Mouse (Mus musculus) liver, embryonic 11.5 days (tissue): ENCODE results near the gene Timm8b. TPM values are rescaled to one million over a fixed set of nuclear protein-coding genes. Genes with fewer than 3 reads are reported as not detected.

Experiments used
- ATAC-seq: fragments of 200-750 bp; cut with Nextera tagmentation; replicated peaks from 2 replicates; pipeline ENCODE4 v1.8.0; 2017; ENCODE audit warnings: moderate number of reproducible peaks, mild to moderate bottlenecking, moderate TSS enrichment, moderate library complexity; ENCODE audit not compliant: low FRiP score
- DNase-seq: peaks from one replicate; pipeline ENCODE4 v3.0.0-alpha.2; 2017; ENCODE audit warnings: low spot score
- H3K27ac ChIP-seq: fragments of 300-500 bp; sonication (generic); 2 replicates; pipeline ENCODE4 v1.5.1; 2014; ENCODE audit warnings: mild to moderate bottlenecking, low read depth, low read length, control low read depth
- H3K27me3 ChIP-seq: fragments of 300-500 bp; sonication (generic); replicated peaks from 2 replicates; pipeline ENCODE4 v1.6.1; 2014; ENCODE audit warnings: low read length, mixed read lengths; ENCODE audit not compliant: control insufficient read depth, insufficient read depth
- H3K36me3 ChIP-seq: fragments of 300-500 bp; sonication (generic); 2 replicates; pipeline ENCODE4 v1.6.1; 2014; ENCODE audit warnings: mild to moderate bottlenecking, low read length, moderate library complexity, mixed read lengths; ENCODE audit not compliant: control insufficient read depth, insufficient read depth
- H3K4me1 ChIP-seq: fragments of 300-500 bp; sonication (generic); replicated peaks from 2 replicates; pipeline ENCODE4 v1.6.1; 2014; ENCODE audit warnings: low read length, mixed read lengths; ENCODE audit not compliant: control insufficient read depth, insufficient read depth
- H3K4me2 ChIP-seq: fragments of 300-500 bp; sonication (generic); 2 replicates; pipeline ENCODE4 v1.6.1; 2014; ENCODE audit warnings: mild to moderate bottlenecking, control low read depth, moderate library complexity
- H3K4me3 ChIP-seq: fragments of 300-500 bp; sonication (generic); 2 replicates; pipeline ENCODE4 v1.5.1; 2014; ENCODE audit warnings: low read depth, low read length, control low read depth
- H3K9ac ChIP-seq: fragments of 300-500 bp; sonication (generic); 2 replicates; pipeline ENCODE4 v1.6.1; 2014; ENCODE audit warnings: low read depth, low read length, control low read depth
- H3K9me3 ChIP-seq: fragments of 300-500 bp; sonication (generic); 2 replicates; pipeline ENCODE4 v1.6.1; 2016; ENCODE audit warnings: low read length, inconsistent platforms, mixed read lengths; ENCODE audit not compliant: control insufficient read depth
- WGBS: fragments of 180-500 bp; shearing (Covaris S2); extraction: QIAGEN DNeasy Blood & Tissue Kit; methylation state at CpG from one replicate; pipeline ENCODE4 v1.1.7; 2014; 5-methylcytosine and 5-hydroxymethylcytosine counted together
- polyA plus RNA-seq: library from polyadenylated mRNA; unstranded; fragments of >200 nt; fragmentation: Nextera tagmentation; extraction: Ambion mirVana; gene quantifications from 2 replicates; pipeline ENCODE4 v1.2.1, GENCODE M21; 2014

Timm8b gene
- polyA plus RNA-seq, 1 experiment from 2014 or later, result 312 TPM

DNA sequence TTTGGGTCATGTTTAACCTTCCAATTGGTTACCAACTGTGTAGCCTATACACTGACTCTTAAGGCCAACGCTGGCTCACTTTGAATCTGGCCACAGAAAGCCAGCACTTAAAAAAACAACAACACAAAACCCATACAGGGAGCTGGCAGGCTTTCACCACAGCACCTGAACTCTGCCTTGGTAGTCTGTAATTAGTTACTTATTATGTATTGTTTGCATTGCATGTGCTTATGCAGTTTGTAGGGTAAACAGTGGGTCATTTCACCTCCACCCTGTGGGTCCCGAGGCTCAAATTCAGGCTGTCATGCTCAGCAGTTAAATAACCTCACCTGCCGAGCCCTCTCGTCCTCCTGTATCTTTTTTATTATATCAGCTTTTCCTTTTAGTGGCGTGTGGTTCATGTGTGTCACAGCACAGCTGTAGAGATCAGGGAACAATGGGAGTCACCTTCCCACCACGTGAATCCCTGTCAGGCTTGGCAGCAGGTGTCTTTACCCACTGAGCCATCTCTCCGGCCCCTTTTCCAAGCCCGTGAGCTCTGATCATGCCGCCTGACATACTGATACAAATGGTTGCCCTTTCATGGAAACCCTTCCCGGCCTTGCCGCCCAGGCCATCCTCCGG lies 8.8 kb upstream of the Timm8b start:
- DNase-seq (no peak), ATAC-seq (0 out of 2 replicates have a peak, but pooled peaks have one; percentile 46)
- 70% methylated on average over 12 of the region's 12 CpGs for WGBS
- Histone ChIP-seq H3K9me3 (no peaks in the 10 kb centered on the region), H3K4me1 (no peaks in the 10 kb centered on the region), H3K27ac (peak overlapping the region; percentile 60; the same call in 1 of the 2 replicates), H3K4me3 (no peak overlapping the region), H3K4me2 (no peak overlapping the region), H3K27me3 (no peaks in the 10 kb centered on the region), H3K36me3 (peaks cover 37% of the 10 kb centered on the region), H3K9ac (no peak overlapping the region)

DNA sequence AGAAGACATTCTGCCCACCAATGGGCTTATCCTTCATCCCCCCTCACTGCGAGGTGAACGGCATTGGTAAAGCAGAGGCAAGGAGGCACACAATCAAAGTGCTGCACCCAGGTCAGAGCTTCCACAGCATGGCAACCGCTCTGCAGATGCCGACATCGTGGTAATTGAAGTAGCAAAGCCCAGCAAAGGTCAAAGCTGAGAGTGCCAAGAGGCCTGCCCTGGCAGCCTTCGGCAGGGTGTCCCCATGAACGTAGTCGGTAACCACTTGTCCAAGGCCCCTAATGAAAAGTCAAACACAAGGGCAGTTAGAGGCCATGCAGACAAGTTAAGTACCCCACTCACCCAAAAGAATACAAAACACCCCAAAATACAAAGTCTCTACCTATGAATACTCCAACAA lies 6.7 kb upstream of the Timm8b start:
- H3K4me1 ChIP-seq, result peaks cover 8% of the 10 kb centered on the region
- no peak overlapping the region for H3K4me3 ChIP-seq
- H3K9ac ChIP-seq, result no peak overlapping the region
- no peak overlapping the region for H3K4me2 ChIP-seq
- H3K27ac ChIP-seq, result no peak overlapping the region
- ATAC-seq (no peak), DNase-seq (no peak)
- H3K36me3 ChIP-seq, result peaks cover 40% of the 10 kb centered on the region
- no peaks in the 10 kb centered on the region for H3K9me3 ChIP-seq
- no peaks in the 10 kb centered on the region for H3K27me3 ChIP-seq
- WGBS, result 93% methylated on average over 8 of the region's 8 CpGs

DNA sequence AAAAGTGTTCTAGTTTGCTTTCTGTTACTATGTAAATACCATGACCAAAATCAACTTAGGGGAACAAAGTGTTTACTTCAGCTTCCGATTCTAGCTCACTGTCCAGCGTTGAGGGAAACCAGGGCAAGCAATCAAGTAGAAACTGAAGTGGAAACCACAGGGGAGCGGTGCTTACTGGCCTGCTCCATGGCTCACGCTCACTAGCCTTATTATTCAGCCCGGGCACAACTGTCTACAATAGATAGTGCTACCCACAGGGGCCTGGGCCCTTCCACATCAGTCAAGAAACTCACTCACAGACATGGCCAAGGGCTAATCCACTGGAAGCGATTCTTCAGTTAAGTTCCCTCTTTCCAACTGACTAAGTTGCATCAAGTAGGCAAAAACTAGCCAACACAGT lies 2.2 kb upstream of the Timm8b start:
- 43% methylated on average over 6 of the region's 6 CpGs for WGBS
- Histone ChIP-seq H3K9me3 (no peaks in the 10 kb centered on the region), H3K4me3 (peak overlapping the region; percentile 90), H3K27me3 (no peaks in the 10 kb centered on the region), H3K4me1 (peaks cover 15% of the 10 kb centered on the region), H3K27ac (peak overlapping the region; percentile 66), H3K9ac (peak overlapping the region; percentile 85), H3K36me3 (peaks cover 36% of the 10 kb centered on the region), H3K4me2 (peak overlapping the region; percentile 73)
- DNase-seq (peak; percentile 42), ATAC-seq (peak; percentile 78)

DNA sequence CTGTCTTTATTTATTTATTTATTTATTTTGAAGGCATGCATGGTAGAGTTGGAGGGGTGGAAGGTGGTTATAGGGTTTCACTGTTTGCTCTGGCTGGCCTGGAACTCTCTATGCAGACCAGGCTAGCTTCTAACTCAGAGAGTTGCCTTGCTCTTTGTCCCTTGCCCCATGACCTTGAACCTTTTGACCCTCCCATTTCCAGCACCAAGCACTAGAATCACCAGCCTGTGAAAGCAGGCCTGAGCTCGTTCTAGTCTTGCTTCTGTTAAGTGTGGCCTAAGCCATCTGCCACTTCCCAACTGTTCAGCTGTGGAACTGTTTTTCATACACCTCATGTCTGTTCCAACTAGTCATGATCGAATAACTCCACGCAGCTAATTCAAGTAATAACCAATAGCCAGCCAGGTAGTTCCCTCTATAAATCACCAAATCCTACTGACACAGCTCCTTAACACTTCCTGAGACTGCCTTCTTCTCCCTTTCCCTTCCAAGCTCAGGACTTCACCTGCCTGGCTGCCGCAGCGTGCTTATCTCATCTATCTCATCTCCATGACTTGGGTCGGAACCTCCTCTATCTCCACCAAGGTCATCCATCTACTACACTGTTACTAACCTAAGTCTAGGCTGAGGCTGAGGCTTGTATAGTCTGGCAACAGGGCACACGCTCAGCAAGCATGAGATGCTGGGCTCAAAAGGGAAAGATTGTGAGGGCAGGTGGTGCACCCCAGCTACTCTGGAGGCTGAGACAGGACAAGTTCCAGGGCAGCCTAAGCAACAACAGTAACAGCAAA lies 1.5 kb upstream of the Timm8b start:
- H3K27ac ChIP-seq, result peak overlapping the region; percentile 66
- H3K9me3 ChIP-seq, result no peaks in the 10 kb centered on the region
- peak overlapping the region; percentile 90 for H3K4me3 ChIP-seq
- peaks cover 31% of the 10 kb centered on the region for H3K36me3 ChIP-seq
- peak overlapping the region; percentile 73 for H3K4me2 ChIP-seq
- H3K9ac ChIP-seq, result peak overlapping the region; percentile 85
- 0 out of 2 replicates have a peak, but pooled peaks have one; percentile 5 for ATAC-seq
- no peak for DNase-seq
- peaks cover 15% of the 10 kb centered on the region for H3K4me1 ChIP-seq
- 54% methylated on average over 7 of the region's 7 CpGs for WGBS
- no peaks in the 10 kb centered on the region for H3K27me3 ChIP-seq

DNA sequence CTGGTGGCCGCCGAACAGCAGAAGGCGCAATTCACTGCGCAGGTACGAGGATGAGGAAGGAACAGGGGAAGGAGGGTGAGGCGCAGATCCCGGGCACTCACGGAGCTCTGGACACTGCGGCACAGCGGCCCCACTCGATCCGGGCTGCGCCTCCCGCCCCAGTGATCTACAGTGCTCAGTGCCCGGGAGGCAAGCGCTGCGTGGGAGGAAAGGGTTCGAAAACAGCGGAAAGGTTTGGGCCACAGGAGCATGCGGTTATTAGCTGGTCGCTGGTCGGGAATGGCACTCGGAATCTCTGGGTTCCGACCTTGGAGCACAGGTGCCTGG lies 251 bp downstream of the Timm8b start:
- Histone ChIP-seq H3K27ac (peak overlapping the region; percentile 66), H3K27me3 (no peaks in the 10 kb centered on the region), H3K9ac (peak overlapping the region; percentile 85), H3K4me2 (peak overlapping the region; percentile 73), H3K36me3 (peaks cover 24% of the 10 kb centered on the region; the same call in 1 of the 2 replicates), H3K4me3 (peak overlapping the region; percentile 90), H3K9me3 (no peaks in the 10 kb centered on the region), H3K4me1 (peaks cover 15% of the 10 kb centered on the region)
- peak; percentile 72 for ATAC-seq
- no peak for DNase-seq
- under 1% methylated on average over 24 of the region's 24 CpGs for WGBS

DNA sequence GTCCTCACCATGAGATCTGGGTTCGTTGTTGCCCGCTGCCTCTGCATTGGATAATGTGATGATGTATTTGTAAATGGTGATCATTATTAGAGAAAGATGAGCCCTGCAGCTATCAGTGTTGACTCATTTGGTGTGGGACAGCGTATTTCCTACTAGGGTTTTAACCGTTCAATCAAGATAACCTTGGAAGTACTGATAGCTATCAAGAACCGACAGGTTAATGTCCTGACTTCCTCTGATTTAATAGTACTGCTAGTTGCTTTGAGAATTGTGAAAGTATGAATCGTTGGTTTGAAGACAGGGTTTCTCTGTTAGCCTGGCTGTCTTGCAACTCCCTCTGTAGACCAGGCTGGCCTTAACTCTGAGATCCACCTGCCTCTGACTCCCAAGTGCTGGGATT lies 628 bp downstream of the Timm8b start:
- Histone ChIP-seq H3K4me1 (peaks cover 15% of the 10 kb centered on the region), H3K27ac (peak overlapping the region; percentile 66), H3K4me3 (peak overlapping the region; percentile 90), H3K9ac (peak overlapping the region; percentile 85), H3K9me3 (no peaks in the 10 kb centered on the region), H3K36me3 (peaks cover 23% of the 10 kb centered on the region; the same call in 1 of the 2 replicates), H3K27me3 (no peaks in the 10 kb centered on the region), H3K4me2 (peak overlapping the region; percentile 73)
- DNase-seq (no peak), ATAC-seq (no peak; the same call in 1 of the 2 replicates)
- WGBS, result 3% methylated on average over 6 of the region's 6 CpGs

DNA sequence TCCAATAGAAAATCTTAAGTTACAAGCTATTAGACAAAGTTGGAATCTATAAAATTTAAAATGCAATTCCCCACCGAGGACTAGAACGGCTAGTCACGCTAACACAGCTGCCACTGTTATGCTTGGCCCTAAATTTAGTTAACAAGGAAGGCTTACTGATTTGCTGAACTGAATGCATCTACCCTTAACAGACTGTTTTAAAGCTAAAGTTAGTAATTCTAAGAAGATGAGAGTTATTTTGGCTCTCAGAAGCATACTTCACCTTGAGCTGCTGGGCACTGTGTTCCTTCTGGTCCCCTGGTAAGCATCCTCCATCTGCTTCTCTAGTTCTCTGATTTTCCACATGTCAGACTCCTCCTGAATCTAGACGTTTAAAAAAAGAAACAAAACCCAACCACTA lies 8.4 kb downstream of the Timm8b start:
- DNase-seq, result no peak
- H3K9ac ChIP-seq, result no peak overlapping the region
- H3K27ac ChIP-seq, result no peak overlapping the region
- peaks cover 32% of the 10 kb centered on the region for H3K36me3 ChIP-seq
- 0 out of 2 replicates have a peak, but pooled peaks cover 2% of the 10 kb centered on the region for H3K4me1 ChIP-seq
- no peak overlapping the region for H3K4me2 ChIP-seq
- no peaks in the 10 kb centered on the region for H3K9me3 ChIP-seq
- no peak overlapping the region for H3K4me3 ChIP-seq
- no peak for ATAC-seq
- WGBS, result 89% methylated on average over 4 of the region's 4 CpGs
- H3K27me3 ChIP-seq, result no peaks in the 10 kb centered on the region

DNA sequence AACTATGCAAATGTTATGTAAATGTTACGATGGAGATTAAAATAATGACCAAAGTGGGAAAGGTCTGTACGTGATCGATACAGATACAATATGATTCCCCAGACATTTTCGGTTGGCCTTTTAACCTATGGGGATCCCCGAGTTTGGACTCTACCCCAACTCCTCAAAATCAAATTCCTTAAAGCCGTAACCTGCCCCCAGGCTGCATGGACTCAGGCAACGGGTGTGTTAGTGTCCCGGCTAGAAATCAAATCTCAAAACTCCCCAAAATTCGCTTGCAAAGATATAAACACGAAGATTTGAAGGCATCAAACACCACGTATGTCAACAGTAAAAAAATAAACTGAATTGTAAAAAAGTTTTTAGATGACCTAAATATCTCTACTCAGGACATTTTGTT lies 12.5 kb downstream of the Timm8b start:
- ATAC-seq, result no peak
- H3K9ac ChIP-seq, result peak overlapping the region; percentile 95
- 0 out of 2 replicates have a peak, but pooled peaks cover 2% of the 10 kb centered on the region for H3K4me1 ChIP-seq
- peak overlapping the region; percentile 96 for H3K4me3 ChIP-seq
- 35% methylated on average over 11 of the region's 11 CpGs for WGBS
- no peak for DNase-seq
- H3K27ac ChIP-seq, result no peak overlapping the region; the same call in 1 of the 2 replicates
- peak overlapping the region; percentile 70 for H3K4me2 ChIP-seq
- H3K9me3 ChIP-seq, result no peaks in the 10 kb centered on the region
- H3K36me3 ChIP-seq, result peaks cover 20% of the 10 kb centered on the region
- no peaks in the 10 kb centered on the region for H3K27me3 ChIP-seq
